Mouse (Mus musculus): ENCODE results near the gene Nmnat1.

DNA sequence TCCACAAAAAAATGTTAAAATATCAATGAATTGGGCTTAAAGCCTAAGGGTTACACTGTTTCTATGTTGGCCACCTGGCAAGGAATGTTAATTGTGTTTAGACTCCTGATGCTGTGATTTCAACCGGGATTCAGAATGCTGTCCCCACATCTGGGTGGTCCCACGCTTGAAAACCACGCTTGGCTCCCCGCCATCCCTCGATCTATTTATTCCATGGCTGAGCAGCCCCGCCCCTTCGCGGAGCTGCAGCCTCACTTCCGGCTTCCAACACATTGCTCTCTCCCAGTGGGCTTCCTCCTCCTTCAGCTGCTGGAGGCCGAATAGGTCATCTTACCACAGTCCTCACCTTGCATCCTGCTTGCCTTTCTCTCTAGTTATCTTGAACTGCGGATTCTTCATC is 39.1 kb downstream of the Nmnat1 start:
- no peak for TF ChIP-seq CTCF (IDR thresholded peaks at IDR 0.05; ENCODE audit: low read depth)
- TF ChIP-seq EP300 (IDR thresholded peaks at IDR 0.05; ENCODE audit: low read depth): no peak

All from liver, postnatal 0 days (tissue).